ENCODE assay signal across 8 mouse cellular contexts in genomic region chr11:99243820-99244374, GRCm38 (mm10). TPM values are rescaled to one million over a fixed set of nuclear protein-coding genes. Genes with fewer than 3 reads are reported as not detected.
DNase-seq lines count a peak whose midpoint lies in the region; ATAC-seq and TF ChIP-seq lines count a peak whose summit lies in the region.

Krt222 (minus strand) TSS chr11:99244085.

- H3K9ac ChIP-seq in forebrain, embryonic 14.5 days (ENCODE audit: low read length): peak within 1 kb of the TSS; percentile 60
- peak within 1 kb of the TSS; percentile 44 for H3K9ac ChIP-seq in hindbrain, embryonic 12.5 days
- H3K9ac ChIP-seq in midbrain, embryonic 14.5 days (replicated peaks; ENCODE audit: low read length): peak within 1 kb of the TSS; percentile 46

- no peak for TF ChIP-seq POLR2A in brain, embryonic 14.5 days (IDR thresholded peaks at IDR 0.05; ENCODE audit: borderline replicate concordance, extremely low read depth, insufficient read depth, insufficient read length, poor library complexity, severe bottlenecking)
- no peak for TF ChIP-seq POLR2A in thymus, adult 2 months (IDR thresholded peaks at IDR 0.05; ENCODE audit: control insufficient read depth, extremely low read depth, insufficient read depth, low read length, poor library complexity)

- peak; percentile 54 for ATAC-seq in CD4-positive, CD25-positive, alpha-beta regulatory T cell, adult 4 months
- 0 out of 2 replicates have a peak, but pooled peaks have one; percentile 20 for ATAC-seq in forebrain, embryonic 14.5 days
- no peak for ATAC-seq in hindbrain, embryonic 12.5 days (ENCODE audit: low FRiP score)
- ATAC-seq in midbrain, embryonic 14.5 days (ENCODE audit: low FRiP score, low TSS enrichment): no peak

- no peak within 1 kb of the TSS for H3K27ac ChIP-seq in forebrain, embryonic 14.5 days (ENCODE audit: low read depth, low read length)
- peak within 1 kb of the TSS; percentile 55 for H3K27ac ChIP-seq in hindbrain, embryonic 12.5 days
- peak within 1 kb of the TSS; percentile 79 for H3K27ac ChIP-seq in midbrain, embryonic 14.5 days (replicated peaks; ENCODE audit: low read depth, low read length)
- H3K27ac ChIP-seq in thymus, adult 2 months (ENCODE audit: control insufficient read depth, insufficient read depth, low read length): no peak within 1 kb of the TSS

- no peaks in the 10 kb centered on the region for H3K36me3 ChIP-seq in forebrain, embryonic 14.5 days (ENCODE audit: control insufficient read depth, insufficient read depth, low read length)
- H3K36me3 ChIP-seq in hindbrain, embryonic 12.5 days: no peaks in the 10 kb centered on the region
- H3K36me3 ChIP-seq in midbrain, embryonic 14.5 days (ENCODE audit: control insufficient read depth, insufficient read depth, low read length): no peaks in the 10 kb centered on the region
- no peaks in the 10 kb centered on the region for H3K36me3 ChIP-seq in thymus, adult 2 months (ENCODE audit: control insufficient read depth, insufficient read depth, low read length)

- peak within 1 kb of the TSS; percentile 53 for H3K4me2 ChIP-seq in forebrain, embryonic 14.5 days (ENCODE audit: low read length)
- peak within 1 kb of the TSS; percentile 52 for H3K4me2 ChIP-seq in hindbrain, embryonic 12.5 days (replicated peaks)
- H3K4me2 ChIP-seq in midbrain, embryonic 14.5 days (ENCODE audit: low read length): peak within 1 kb of the TSS; percentile 52

- peak; percentile 48 for DNase-seq in brain, embryonic 14.5 days (ENCODE audit: low read depth)
- peak; percentile 30 for DNase-seq in forebrain, embryonic 14.5 days (ENCODE audit: low spot score)
- DNase-seq in layer of hippocampus, postnatal 36 days: peak; percentile 29 to 31
- DNase-seq in midbrain, embryonic 14.5 days: peak; percentile 65
- DNase-seq in urinary bladder, postnatal 25 days (ENCODE audit: low spot score): no peak
- DNase-seq in thymus, adult 2 months: no peak

- no peaks in the 10 kb centered on the region for H3K9me3 ChIP-seq in forebrain, embryonic 14.5 days (replicated peaks; ENCODE audit: control insufficient read depth, low read length)
- no peaks in the 10 kb centered on the region for H3K9me3 ChIP-seq in hindbrain, embryonic 12.5 days (replicated peaks)
- H3K9me3 ChIP-seq in midbrain, embryonic 14.5 days (ENCODE audit: control insufficient read depth, low read length): no peaks in the 10 kb centered on the region

- no peak for TF ChIP-seq CTCF in brain, embryonic 14.5 days (IDR thresholded peaks at IDR 0.05; ENCODE audit: borderline replicate concordance, extremely low read depth, insufficient read depth, insufficient read length)
- TF ChIP-seq CTCF in thymus, adult 2 months (IDR thresholded peaks at IDR 0.05; ENCODE audit: borderline replicate concordance, control insufficient read depth, extremely low read depth, insufficient read depth, low read length, poor library complexity): no peak

- WGBS in forebrain, embryonic 14.5 days: 6% methylated on average over 17 of the region's 17 CpGs
- 8% methylated on average over 17 of the region's 17 CpGs for WGBS in hindbrain, embryonic 12.5 days
- 8% methylated on average over 17 of the region's 17 CpGs for WGBS in midbrain, embryonic 14.5 days
- WGBS in thymus, adult 2 months: 23% methylated on average over 17 of the region's 17 CpGs

- peak within 1 kb of the TSS; percentile 26 for H3K4me3 ChIP-seq in forebrain, embryonic 14.5 days (ENCODE audit: low read depth, low read length)
- peak within 1 kb of the TSS; percentile 29 for H3K4me3 ChIP-seq in hindbrain, embryonic 12.5 days
- H3K4me3 ChIP-seq in midbrain, embryonic 14.5 days (replicated peaks; ENCODE audit: low read depth, low read length): peak within 1 kb of the TSS; percentile 30
- H3K4me3 ChIP-seq in thymus, adult 2 months (ENCODE audit: control insufficient read depth, insufficient read depth, low read length): no peak within 1 kb of the TSS

- no peaks in the 10 kb centered on the region for H3K27me3 ChIP-seq in forebrain, embryonic 14.5 days (replicated peaks; ENCODE audit: control insufficient read depth, insufficient read depth, low read length)
- no peaks in the 10 kb centered on the region for H3K27me3 ChIP-seq in hindbrain, embryonic 12.5 days
- no peaks in the 10 kb centered on the region for H3K27me3 ChIP-seq in midbrain, embryonic 14.5 days (ENCODE audit: control insufficient read depth, insufficient read depth, low read length)
- peaks cover 4% of the 10 kb centered on the region; the same call in 1 of the 2 replicates for H3K27me3 ChIP-seq in thymus, adult 2 months (ENCODE audit: control insufficient read depth, insufficient read depth, low read length)

- H3K4me1 ChIP-seq in forebrain, embryonic 14.5 days (ENCODE audit: control insufficient read depth, insufficient read depth, low read length): peaks cover 4% of the 10 kb centered on the region
- H3K4me1 ChIP-seq in hindbrain, embryonic 12.5 days: peaks cover 7% of the 10 kb centered on the region
- H3K4me1 ChIP-seq in midbrain, embryonic 14.5 days (ENCODE audit: control insufficient read depth, insufficient read depth, low read length): no peaks in the 10 kb centered on the region
- H3K4me1 ChIP-seq in thymus, adult 2 months (replicated peaks; ENCODE audit: control insufficient read depth, insufficient read depth, low read length): no peaks in the 10 kb centered on the region

RNA-seq across cellular contexts. Expression of gene Krt222, which starts in this region (rescaled TPM):
- 1 to 10 TPM; 1.4 to 2.1 TPM for polyA plus RNA-seq in CD4-positive, CD25-positive, alpha-beta regulatory T cell, adult 4 months (2017; shearing (Covaris generic))
- polyA plus RNA-seq in brain, embryonic 14.5 days (2012; rRNA removed): 1.4 and 2.9 TPM in 2 replicates
- polyA plus RNA-seq in forebrain, embryonic 14.5 days (2014; fragmentation: Nextera tagmentation; extraction: Ambion mirVana): 1.9 and 2.5 TPM in 2 replicates
- polyA plus RNA-seq in hindbrain, embryonic 12.5 days (2016; fragmentation: Nextera tagmentation; extraction: Ambion mirVana): 0.98 and 1.5 TPM in 2 replicates
- total RNA-seq in layer of hippocampus, postnatal 36 days (2021): 10 to 100 TPM; 23.5 to 23.9 TPM
- polyA plus RNA-seq in midbrain, embryonic 14.5 days (2014; fragmentation: Nextera tagmentation; extraction: Ambion mirVana): 4.1 and 6.9 TPM in 2 replicates
- polyA plus RNA-seq in thymus, adult 2 months (2012; rRNA removed): 0.23 and 0.40 TPM in 2 replicates

Comparison
In these comparisons a context has a peak if more than half of its experiments do, and no peak if none do; other contexts are left out.
1. ATAC-seq: peak in CD4-positive, CD25-positive, alpha-beta regulatory T cell, adult 4 months (single experiment) and forebrain, embryonic 14.5 days (single experiment); none in hindbrain, embryonic 12.5 days (single experiment) and midbrain, embryonic 14.5 days (single experiment).
2. DNase-seq: peak in brain, embryonic 14.5 days (single experiment), forebrain, embryonic 14.5 days (single experiment), layer of hippocampus, postnatal 36 days (2 of 2) and midbrain, embryonic 14.5 days (single experiment); none in urinary bladder, postnatal 25 days (single experiment) and thymus, adult 2 months (single experiment).
3. H3K27ac ChIP-seq: peak in hindbrain, embryonic 12.5 days (single experiment) and midbrain, embryonic 14.5 days (single experiment); none in forebrain, embryonic 14.5 days (single experiment) and thymus, adult 2 months (single experiment).
4. Peak in every context shown above with its lines, with median percentiles within 50 percentile points of each other: H3K4me2 ChIP-seq and H3K9ac ChIP-seq.